Comparison of ENCODE assay signal across 11 mouse cellular contexts in genomic region chr2:122297271-122298095, GRCm38 (mm10). TPM values are rescaled to one million over a fixed set of nuclear protein-coding genes. Genes with fewer than 3 reads are reported as not detected.
DNase-seq lines count a peak whose midpoint lies in the region; ATAC-seq lines count a peak whose summit lies in the region.
"Had no signal": no experiment of that assay in that cellular context is flagged by ENCODE, and none has a peak within 500 bp of the region (broad histone marks: within the 10 kb centered on the region; RNA-seq: fewer than 3 reads in every experiment).

No protein-coding gene starts in this region.

- peak overlapping the region; percentile 33 for H3K4me2 ChIP-seq in midbrain, embryonic 14.5 days (ENCODE audit: low read length)

- no peak overlapping the region for H3K27ac ChIP-seq in hindbrain, embryonic 10.5 days
- no peak overlapping the region for H3K27ac ChIP-seq in midbrain, embryonic 14.5 days (replicated peaks; ENCODE audit: low read depth, low read length)
- H3K27ac ChIP-seq: liver, embryonic 14.5 days had no signal

- H3K27me3 ChIP-seq in megakaryocyte, embryonic 14.5 days (replicated peaks): peaks cover 96% of the 10 kb centered on the region
- H3K27me3 ChIP-seq in hindbrain, embryonic 10.5 days (ENCODE audit: insufficient read depth, poor library complexity, severe bottlenecking): peaks cover 95% of the 10 kb centered on the region
- peaks cover 85% of the 10 kb centered on the region for H3K27me3 ChIP-seq in midbrain, embryonic 14.5 days (ENCODE audit: control insufficient read depth, insufficient read depth, low read length)

- WGBS in hindbrain, embryonic 10.5 days: under 1% methylated on average over 35 of the region's 35 CpGs
- under 1% methylated on average over 35 of the region's 35 CpGs for whole genome bisulfite sequencing in midbrain, embryonic 14.5 days

- H3K9me3 ChIP-seq in megakaryocyte, embryonic 14.5 days: no peaks in the 10 kb centered on the region
- no peaks in the 10 kb centered on the region for H3K9me3 ChIP-seq in hindbrain, embryonic 10.5 days
- H3K9me3 ChIP-seq in midbrain, embryonic 14.5 days (ENCODE audit: control insufficient read depth, low read length): no peaks in the 10 kb centered on the region

- no peaks in the 10 kb centered on the region for H3K36me3 ChIP-seq in megakaryocyte, embryonic 14.5 days (replicated peaks; ENCODE audit: low read length)
- no peaks in the 10 kb centered on the region for H3K36me3 ChIP-seq in hindbrain, embryonic 10.5 days
- no peaks in the 10 kb centered on the region for H3K36me3 ChIP-seq in midbrain, embryonic 14.5 days (ENCODE audit: control insufficient read depth, insufficient read depth, low read length)

- H3K9ac ChIP-seq in midbrain, embryonic 14.5 days (replicated peaks; ENCODE audit: low read length): no peak overlapping the region
- H3K9ac ChIP-seq: liver, embryonic 14.5 days had no signal

- no peak for ATAC-seq in megakaryocyte, adult 5-6 weeks (ENCODE audit: poor library complexity, severe bottlenecking)
- ATAC-seq in midbrain, embryonic 14.5 days (ENCODE audit: low FRiP score, low TSS enrichment): no peak
- ATAC-seq: Patski had no signal

- H3K4me3 ChIP-seq in megakaryocyte, embryonic 14.5 days (replicated peaks): peak overlapping the region; percentile 16
- peak overlapping the region; percentile 36 for H3K4me3 ChIP-seq in hindbrain, embryonic 10.5 days
- peak overlapping the region; percentile 11 for H3K4me3 ChIP-seq in midbrain, embryonic 14.5 days (replicated peaks; ENCODE audit: low read depth, low read length)

- DNase-seq in hindbrain, embryonic 10.5 days (ENCODE audit: low spot score): peak; percentile 50
- DNase-seq in midbrain, embryonic 14.5 days: peak; percentile 57
- no peak for DNase-seq in adrenal gland, adult 2 months
- DNase-seq in c-Kit-positive CD71-positive TER-119-positive erythroid progenitor cells, embryonic 14.5 days (ENCODE audit: low spot score): no peak
- no peak for DNase-seq in spleen, postnatal 10 days (ENCODE audit: low spot score in 2 of 2)
- DNase-seq: cerebellum, adult 2 months had no signal

- H3K4me1 ChIP-seq in megakaryocyte, embryonic 14.5 days: peaks cover 54% of the 10 kb centered on the region
- H3K4me1 ChIP-seq in hindbrain, embryonic 10.5 days (replicated peaks): peaks cover 45% of the 10 kb centered on the region
- H3K4me1 ChIP-seq in midbrain, embryonic 14.5 days (ENCODE audit: control insufficient read depth, insufficient read depth, low read length): peaks cover 28% of the 10 kb centered on the region

RNA-seq across cellular contexts. Expression of gene Duox2, which starts 0.8 kb away (rescaled TPM):
- polyA plus RNA-seq in megakaryocyte, embryonic 14.5 days (2012; ENCODE audit: insufficient read depth, low replicate concordance): not detected in 2 replicates
- total RNA-seq in megakaryocyte, adult 5-6 weeks (2015): not detected in 2 replicates
- not detected in 2 replicates for total RNA-seq in megakaryocyte, adult 5-6 weeks (2017)
- polyA plus RNA-seq in hindbrain, embryonic 10.5 days (2016; fragmentation: Nextera tagmentation; extraction: Ambion mirVana): not detected in 2 replicates
- polyA plus RNA-seq in midbrain, embryonic 14.5 days (2014; fragmentation: Nextera tagmentation; extraction: Ambion mirVana): 0.04 TPM in 1 of 2 replicates, not detected in the other
- total RNA-seq in adrenal gland, adult 2 months (2021): under 1 TPM in 1 of 2 experiments, not detected in 1; 0.07 TPM
- 0.04 and 0.06 TPM in 2 replicates for polyA plus RNA-seq in adrenal gland, adult 2 months (2012; rRNA removed)
- polyA plus RNA-seq: liver, embryonic 14.5 days had no signal

RNA-seq across cellular contexts. Expression of gene Duoxa2, which starts 1.2 kb away (rescaled TPM):
- polyA plus RNA-seq in megakaryocyte, embryonic 14.5 days (2012; ENCODE audit: insufficient read depth, low replicate concordance): not detected in 2 replicates
- total RNA-seq in megakaryocyte, adult 5-6 weeks (2015): not detected in 2 replicates
- total RNA-seq in megakaryocyte, adult 5-6 weeks (2017): not detected in 2 replicates
- polyA plus RNA-seq in hindbrain, embryonic 10.5 days (2016; fragmentation: Nextera tagmentation; extraction: Ambion mirVana): not detected in 2 replicates
- polyA plus RNA-seq in midbrain, embryonic 14.5 days (2014; fragmentation: Nextera tagmentation; extraction: Ambion mirVana): 0.23 TPM in 1 of 2 replicates, not detected in the other
- total RNA-seq in adrenal gland, adult 2 months (2021): not detected
- 0.08 TPM in 1 of 2 replicates, not detected in the other for polyA plus RNA-seq in adrenal gland, adult 2 months (2012; rRNA removed)
- polyA plus RNA-seq: cerebellum, adult 2 months; liver, embryonic 14.5 days; Patski; spleen, adult 2 months had no signal

RNA-seq across cellular contexts. Expression of gene Duoxa1, which starts 16.0 kb away (rescaled TPM):
- polyA plus RNA-seq in megakaryocyte, embryonic 14.5 days (2012; ENCODE audit: insufficient read depth, low replicate concordance): not detected in 2 replicates
- total RNA-seq in megakaryocyte, adult 5-6 weeks (2015): not detected in 2 replicates
- total RNA-seq in megakaryocyte, adult 5-6 weeks (2017): not detected in 2 replicates
- not detected in 2 replicates for polyA plus RNA-seq in hindbrain, embryonic 10.5 days (2016; fragmentation: Nextera tagmentation; extraction: Ambion mirVana)
- polyA plus RNA-seq in midbrain, embryonic 14.5 days (2014; fragmentation: Nextera tagmentation; extraction: Ambion mirVana): 0.25 TPM in 1 of 2 replicates, not detected in the other
- under 1 TPM in 1 of 2 experiments, not detected in 1; 0.31 TPM for total RNA-seq in adrenal gland, adult 2 months (2021)
- polyA plus RNA-seq in adrenal gland, adult 2 months (2012; rRNA removed): 0.58 and 0.97 TPM in 2 replicates
- polyA plus RNA-seq: cerebellum, adult 2 months; liver, embryonic 14.5 days; spleen, adult 2 months had no signal

RNA-seq across cellular contexts. Expression of gene Duox1, which starts 18.0 kb away (rescaled TPM):
- not detected in 2 replicates for polyA plus RNA-seq in megakaryocyte, embryonic 14.5 days (2012; ENCODE audit: insufficient read depth, low replicate concordance)
- not detected in 2 replicates for total RNA-seq in megakaryocyte, adult 5-6 weeks (2015)
- total RNA-seq in megakaryocyte, adult 5-6 weeks (2017): not detected in 2 replicates
- 0.04 TPM in 1 of 2 replicates, not detected in the other for polyA plus RNA-seq in hindbrain, embryonic 10.5 days (2016; fragmentation: Nextera tagmentation; extraction: Ambion mirVana)
- 0.18 and 0.22 TPM in 2 replicates for polyA plus RNA-seq in midbrain, embryonic 14.5 days (2014; fragmentation: Nextera tagmentation; extraction: Ambion mirVana)
- total RNA-seq in adrenal gland, adult 2 months (2021): not detected
- polyA plus RNA-seq in adrenal gland, adult 2 months (2012; rRNA removed): 0.07 and 0.17 TPM in 2 replicates
- polyA plus RNA-seq: liver, embryonic 14.5 days; spleen, adult 2 months had no signal

Comparison
In these comparisons a context has a peak if more than half of its experiments do, and no peak if none do; other contexts are left out.
1. DNase-seq: peak in hindbrain, embryonic 10.5 days (single experiment) and midbrain, embryonic 14.5 days (single experiment); none in adrenal gland, adult 2 months (single experiment), c-Kit-positive CD71-positive TER-119-positive erythroid progenitor cells, embryonic 14.5 days (single experiment) and spleen, postnatal 10 days (0 of 2).
2. Peak in every context shown above with its lines, with median percentiles within 50 percentile points of each other: H3K4me3 ChIP-seq.